Mouse (Mus musculus): ENCODE measurements around the gene Trank1.
A peak's percentile ranks its signal among the peaks of the same experiment; 100 is the strongest.

Trank1 gene

DNA sequence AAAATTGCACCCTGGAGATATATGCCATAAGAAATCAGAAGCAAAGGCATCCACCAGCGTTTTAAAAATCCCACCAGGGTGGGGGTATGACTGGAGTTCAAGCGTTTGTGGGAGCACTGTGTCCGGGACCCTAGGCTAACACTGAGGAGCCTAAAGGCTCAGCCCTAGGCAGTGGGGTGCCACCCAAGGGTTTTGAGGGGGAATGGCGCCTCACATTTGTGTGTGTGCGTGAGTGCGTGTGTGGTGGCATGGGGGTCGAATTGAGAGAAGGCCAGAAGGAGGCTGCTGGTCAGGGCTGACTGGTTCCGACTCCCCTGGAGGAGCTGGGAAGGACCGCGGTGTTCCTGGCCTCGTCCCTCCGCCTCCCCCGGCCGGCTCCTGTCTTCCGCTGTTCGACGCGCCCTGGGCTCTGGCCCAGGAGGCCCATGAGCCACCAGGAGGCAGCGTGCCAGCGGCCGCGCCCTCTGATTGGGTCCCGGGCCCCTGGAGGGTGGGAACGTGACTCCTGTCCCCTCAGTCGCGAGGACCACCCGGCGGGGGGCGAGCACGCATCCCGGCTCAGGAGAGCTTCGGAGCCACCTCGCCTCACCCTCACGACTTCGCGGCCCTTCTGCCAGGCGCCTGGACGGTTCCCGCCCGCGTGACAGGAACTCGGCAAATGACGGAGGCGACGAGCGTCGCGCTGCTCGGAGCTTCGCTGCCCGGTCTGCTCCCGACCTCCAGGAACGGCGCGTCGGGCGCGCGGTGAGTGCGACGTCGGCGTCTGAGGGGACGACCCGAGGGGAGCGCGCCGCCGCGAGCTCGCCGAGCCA is at the start of gene Trank1:
TSS of gene Trank1 (plus strand) at position 709 of the 812 bp plus-strand sequence.
- no peak for DNase-seq (ENCODE audit: low read depth in 1 of 2, low spot score in 2 of 2)

DNA sequence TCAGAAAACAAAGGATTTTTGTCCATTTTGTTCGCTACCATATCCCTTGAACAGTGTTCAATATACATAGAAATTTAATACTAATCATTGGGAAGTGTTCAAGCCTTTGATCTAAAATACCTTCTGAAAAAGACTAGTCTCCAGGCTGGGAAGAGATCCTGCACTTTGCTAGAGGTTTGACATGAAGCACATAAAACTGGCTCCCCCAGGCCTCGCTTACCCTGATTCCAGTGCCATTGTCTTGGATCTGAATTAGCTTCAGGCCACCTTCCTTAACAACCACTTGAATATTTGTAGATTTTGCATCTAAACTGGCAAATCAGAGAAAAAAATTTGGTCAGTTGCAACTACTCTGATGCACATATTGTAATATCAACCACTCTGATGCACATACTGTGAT is 43.5 kb upstream of the Trank1 start:
- no peak for DNase-seq (ENCODE audit: low read depth in 1 of 2, low spot score in 2 of 2)

GRCm38 (mm10) chr9:111270606-111271005 is 40.9 kb upstream of the Trank1 start:
- no peak for DNase-seq (ENCODE audit: low read depth in 1 of 2, low spot score in 2 of 2)

GRCm38 (mm10) chr9:111271056-111271433 is 40.5 kb upstream of the Trank1 start:
- no peak for DNase-seq (ENCODE audit: low read depth in 1 of 2, low spot score in 2 of 2)

DNA sequence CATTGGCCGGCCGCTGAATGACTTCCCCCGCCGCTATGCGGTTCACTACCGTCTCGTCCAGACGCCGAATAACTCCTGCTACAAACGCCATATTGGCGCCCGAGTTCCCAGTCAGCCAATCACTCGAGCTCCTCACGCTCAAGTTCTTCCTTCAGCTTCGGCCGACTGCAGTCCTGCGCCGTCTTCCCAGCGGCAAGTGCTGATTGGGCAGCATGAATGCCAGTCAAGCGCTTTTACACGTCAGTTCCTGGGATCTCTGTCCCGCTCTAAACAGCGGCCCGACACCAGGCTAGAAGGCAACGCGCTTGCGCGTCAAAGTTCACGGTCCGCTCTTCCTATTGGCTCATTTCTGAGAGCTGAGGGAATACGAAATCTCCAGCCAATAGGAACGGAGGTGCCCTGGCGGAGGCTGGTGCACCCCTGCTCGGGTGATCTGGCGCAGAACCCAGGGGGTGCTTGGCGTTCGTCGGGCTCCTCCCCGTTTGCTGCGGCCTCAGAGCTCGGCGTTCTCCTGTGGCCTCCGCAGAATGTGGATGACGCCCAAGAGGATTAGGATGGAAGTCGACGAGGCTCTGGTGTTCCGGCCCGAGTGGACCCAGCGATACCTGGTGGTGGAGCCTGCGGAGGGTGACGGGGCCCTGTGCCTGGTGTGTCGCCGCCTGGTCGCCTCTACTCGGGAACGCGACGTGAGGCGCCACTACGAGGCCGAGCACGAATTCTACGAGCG is 39.9 kb upstream of the Trank1 start, which contains the start of the genes Mlh1 and Epm2aip1:
TSS of gene Mlh1 (minus strand) at position 358 of the 727 bp plus-strand sequence.
TSS of gene Epm2aip1 (plus strand) at position 496 of the 727 bp plus-strand sequence.
- peak; percentile 96 for DNase-seq (ENCODE audit: low read depth in 1 of 2, low spot score in 2 of 2)

DNA sequence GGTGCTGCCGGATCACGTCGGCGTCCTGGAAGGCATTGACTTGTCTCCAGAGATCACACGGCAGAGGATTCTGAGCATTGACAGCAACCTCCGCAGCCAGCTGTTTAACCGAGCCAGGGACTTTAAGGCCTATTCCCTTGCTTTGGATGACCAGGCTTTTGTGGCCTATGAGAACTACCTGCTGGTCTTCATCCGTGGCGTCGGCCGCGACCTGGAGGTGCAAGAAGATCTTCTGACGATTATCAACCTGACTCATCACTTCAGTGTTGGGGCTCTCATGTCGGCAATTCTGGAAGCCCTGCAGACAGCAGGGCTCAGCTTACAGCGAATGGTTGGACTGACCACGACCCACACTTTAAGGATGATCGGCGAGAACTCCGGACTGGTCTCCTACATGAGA is 39.2 kb upstream of the Trank1 start:
- DNase-seq (ENCODE audit: low read depth in 1 of 2, low spot score in 2 of 2) = no peak

DNA sequence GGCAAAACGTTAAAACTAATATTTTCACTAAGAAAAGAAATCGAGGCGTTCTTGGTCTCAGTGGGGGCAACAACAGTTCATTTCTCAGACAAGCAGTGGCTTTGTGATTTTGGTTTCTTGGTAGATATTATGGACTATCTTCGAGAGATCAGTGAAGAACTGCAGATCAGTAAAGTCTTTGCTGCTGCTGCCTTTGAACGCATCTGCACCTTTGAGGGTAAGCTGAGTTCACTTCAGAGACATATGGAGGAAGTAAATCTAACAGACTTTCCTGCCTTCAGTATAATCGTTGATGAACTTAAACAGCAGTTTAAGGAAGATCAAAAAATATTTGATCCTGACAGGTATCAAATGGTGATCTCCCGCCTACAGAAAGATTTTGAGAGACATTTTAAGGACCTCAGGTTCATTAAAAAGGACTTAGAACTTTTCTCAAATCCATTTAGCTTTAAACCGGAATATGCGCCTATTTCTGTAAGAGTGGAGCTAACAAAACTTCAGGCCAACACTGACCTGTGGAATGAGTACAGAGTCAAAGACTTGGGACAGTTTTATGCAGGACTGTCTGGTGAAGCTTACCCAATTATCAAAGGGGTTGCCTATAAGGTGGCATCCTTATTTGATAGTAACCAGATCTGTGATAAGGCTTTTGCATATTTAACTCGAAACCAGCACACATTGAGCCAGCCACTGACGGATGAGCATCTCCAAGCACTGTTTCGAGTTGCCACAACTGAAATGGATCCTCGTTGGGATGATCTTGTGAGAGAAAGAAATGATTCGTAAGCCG is 38.3 kb upstream of the Trank1 start:
- DNase-seq (ENCODE audit: low read depth in 1 of 2, low spot score in 2 of 2) = no peak

DNA sequence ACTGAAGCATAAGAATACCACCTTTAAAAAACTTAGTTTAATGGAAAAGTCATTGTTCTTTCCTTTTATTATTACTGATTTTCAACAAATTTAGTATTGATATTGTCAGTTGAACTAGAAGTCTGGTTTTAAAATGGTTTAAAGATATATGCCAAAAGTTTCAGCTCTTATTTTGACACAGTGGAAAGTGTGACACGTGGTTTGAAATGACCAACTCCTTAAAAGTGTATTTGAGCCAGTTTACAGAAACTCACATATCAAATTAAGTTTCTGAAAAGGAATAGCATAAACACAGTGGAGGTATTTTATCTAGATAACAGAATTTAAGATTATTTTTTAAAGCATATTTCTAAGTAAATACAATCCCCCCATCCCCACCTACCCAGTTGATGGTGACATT is 37.6 kb upstream of the Trank1 start:
- no peak for DNase-seq (ENCODE audit: low read depth in 1 of 2, low spot score in 2 of 2)

GRCm38 (mm10) chr9:111275156-111275555 is 36.4 kb upstream of the Trank1 start:
- DNase-seq (ENCODE audit: low read depth in 1 of 2, low spot score in 2 of 2) = no peak

GRCm38 (mm10) chr9:111285061-111285460 is 26.5 kb upstream of the Trank1 start:
- DNase-seq (ENCODE audit: low read depth in 1 of 2, low spot score in 2 of 2) = no peak

GRCm38 (mm10) chr9:111285676-111286075 is 25.9 kb upstream of the Trank1 start:
- DNase-seq (ENCODE audit: low read depth in 1 of 2, low spot score in 2 of 2) = no peak

- no peak for DNase-seq (ENCODE audit: low read depth in 1 of 2, low spot score in 2 of 2)
Observed at GRCm38 (mm10) chr9:111286468-111286867, 25.1 kb upstream of the Trank1 start.

DNA sequence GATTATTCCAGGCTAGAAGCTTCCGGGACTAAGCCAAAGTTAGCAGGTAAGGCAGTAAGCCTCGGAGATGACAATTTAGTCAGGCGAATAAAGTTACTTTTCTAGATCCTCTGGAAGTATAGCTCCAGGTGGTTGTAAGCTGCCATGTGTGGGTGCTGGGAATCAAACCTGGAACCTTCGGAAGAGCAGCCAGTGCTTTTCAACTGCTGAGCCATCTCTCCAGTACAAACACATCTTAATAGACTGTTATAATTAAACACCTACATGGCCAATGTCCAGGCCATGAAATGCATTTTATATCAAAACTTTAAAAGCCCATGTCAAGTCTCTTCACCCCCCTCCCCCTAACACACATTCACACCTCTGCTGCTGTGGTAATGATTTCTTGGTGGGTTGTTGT is 23.6 kb upstream of the Trank1 start:
- no peak for DNase-seq (ENCODE audit: low read depth in 1 of 2, low spot score in 2 of 2)

DNA sequence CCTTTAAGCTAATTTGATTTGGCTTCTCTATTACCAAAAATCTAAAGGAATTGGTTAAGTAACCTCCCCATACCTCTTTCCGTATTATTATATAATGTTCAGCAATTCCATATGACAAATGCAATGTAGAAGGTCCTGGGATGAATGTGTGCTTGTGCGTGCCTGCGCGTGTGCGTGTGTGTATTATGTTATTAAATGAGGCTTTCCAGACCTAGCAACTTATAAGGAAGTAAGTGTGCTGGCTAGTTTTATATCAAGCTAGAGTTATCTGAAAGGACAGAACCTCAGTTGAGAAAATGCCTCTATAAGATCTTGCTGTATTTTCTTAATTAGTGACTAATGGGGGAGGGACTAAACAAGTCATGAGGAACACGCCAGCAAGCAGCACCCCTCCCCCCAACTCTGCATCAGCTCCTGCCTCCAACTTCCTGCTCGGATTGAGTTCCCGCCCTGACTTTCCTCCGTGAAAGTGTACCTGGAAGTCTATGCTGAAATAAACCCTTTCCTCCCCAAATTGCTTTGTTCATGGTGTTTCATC is 22.2 kb upstream of the Trank1 start:
- DNase-seq (ENCODE audit: low read depth in 1 of 2, low spot score in 2 of 2) = no peak

- DNase-seq (ENCODE audit: low read depth in 1 of 2, low spot score in 2 of 2) = peak; percentile 49 to 87
Observed at GRCm38 (mm10) chr9:111289832-111290339, 21.7 kb upstream of the Trank1 start.

DNA sequence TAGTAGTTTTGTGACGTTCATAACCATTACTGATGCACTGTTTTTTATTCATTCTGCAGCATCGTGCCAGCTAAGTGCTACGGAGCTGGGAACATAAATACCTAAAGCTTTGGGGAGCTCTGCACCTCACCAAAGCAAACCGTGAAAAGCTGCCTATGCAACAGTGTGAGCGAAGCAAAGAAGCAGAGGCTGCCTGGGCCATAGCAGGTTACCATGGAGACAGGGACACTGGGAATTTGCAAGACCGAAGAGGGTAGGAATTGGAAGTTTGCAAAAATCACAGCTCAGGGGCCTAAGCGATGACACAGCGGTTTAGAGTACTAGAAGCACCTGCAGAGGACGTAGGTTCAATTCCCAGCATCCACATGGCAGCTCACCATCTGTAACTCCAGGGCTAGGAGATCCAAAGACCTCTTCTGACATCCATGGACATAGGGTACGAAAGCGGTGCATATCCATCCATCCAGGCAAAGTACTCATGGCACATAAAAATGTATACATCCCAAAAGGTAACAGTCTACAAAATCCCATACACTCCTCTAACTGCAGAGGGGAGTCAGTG is 20.9 kb upstream of the Trank1 start:
- no peak for DNase-seq (ENCODE audit: low read depth in 1 of 2, low spot score in 2 of 2)

DNA sequence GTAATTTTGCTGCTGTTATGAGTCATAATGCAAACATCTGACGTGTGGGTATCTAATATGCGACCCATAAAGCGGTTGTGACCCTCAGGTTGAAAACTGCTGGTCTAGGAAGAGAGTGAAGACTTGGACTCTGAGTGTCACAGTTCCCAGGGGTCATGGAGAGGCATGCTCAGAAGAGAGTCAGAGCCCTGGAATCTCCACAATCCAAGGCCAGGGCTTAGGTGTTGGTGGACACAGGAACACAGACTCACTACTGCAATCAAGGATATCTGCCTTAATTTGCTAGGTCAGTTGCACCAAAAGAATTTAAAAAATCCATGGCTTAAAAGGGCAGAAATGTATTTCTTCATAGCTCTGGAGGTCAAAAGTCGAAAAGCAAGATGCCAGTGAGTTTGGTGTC is 18.3 kb upstream of the Trank1 start:
- DNase-seq (ENCODE audit: low read depth in 1 of 2, low spot score in 2 of 2) = no peak

GRCm38 (mm10) chr9:111294911-111295310 is 16.6 kb upstream of the Trank1 start:
- DNase-seq (ENCODE audit: low read depth in 1 of 2, low spot score in 2 of 2) = no peak

GRCm38 (mm10) chr9:111295323-111295722 is 16.2 kb upstream of the Trank1 start:
- DNase-seq (ENCODE audit: low read depth in 1 of 2, low spot score in 2 of 2) = no peak

DNA sequence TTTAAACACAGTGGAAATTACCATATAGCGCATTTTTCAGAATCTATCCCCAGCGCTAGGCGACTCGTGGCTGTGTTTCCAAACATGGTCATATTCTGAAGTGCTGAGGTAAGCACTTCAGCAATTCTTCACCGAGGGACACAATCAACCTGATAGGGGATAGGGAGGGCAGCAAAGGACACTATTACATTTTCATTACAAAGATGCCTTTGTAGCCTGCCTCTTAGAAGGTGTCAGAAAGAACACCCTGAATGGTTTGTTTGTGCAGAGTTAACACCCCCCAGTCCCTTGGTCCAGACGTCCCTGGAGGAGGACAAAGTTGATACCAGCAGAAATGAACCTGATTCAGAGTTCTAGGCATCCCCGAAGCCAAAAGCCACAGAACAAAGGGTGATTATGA is 15.1 kb upstream of the Trank1 start:
- DNase-seq (ENCODE audit: low read depth in 1 of 2, low spot score in 2 of 2) = no peak

GRCm38 (mm10) chr9:111298606-111299005 is 12.9 kb upstream of the Trank1 start:
- DNase-seq (ENCODE audit: low read depth in 1 of 2, low spot score in 2 of 2) = no peak

Measured in monocyte, adult 2 months (primary cell).